Mouse (Mus musculus) neural tube, embryonic 13.5 days (tissue): ENCODE measurements at regions not wholly inside any gene's neighbourhood (a gene's known extent, or its start where the extent isn't known, plus 50 kb on each side); places are given as distances from the start of the nearest gene placed in this dataset.

Experiments
- ATAC-seq: fragments of 200-750 bp; cut with Nextera tagmentation; 2 replicates; pipeline ENCODE4 v1.8.0; 2017; ENCODE audit warnings: low read depth, mild to moderate bottlenecking, moderate TSS enrichment, moderate library complexity
- H3K27ac ChIP-seq: fragments of 300-500 bp; sonication (generic); replicated peaks from 2 replicates; pipeline ENCODE4 v1.5.1; 2015; ENCODE audit warnings: moderate library complexity, mild to moderate bottlenecking, inconsistent platforms
- H3K27me3 ChIP-seq: fragments of 300-500 bp; sonication (generic); 2 replicates; pipeline ENCODE4 v1.6.1; 2015; ENCODE audit warnings: mild to moderate bottlenecking, inconsistent platforms
- H3K36me3 ChIP-seq: fragments of 300-500 bp; sonication (generic); 2 replicates; pipeline ENCODE4 v1.6.1; 2015; ENCODE audit warnings: mild to moderate bottlenecking, inconsistent platforms
- H3K4me1 ChIP-seq: fragments of 300-500 bp; sonication (generic); replicated peaks from 2 replicates; pipeline ENCODE4 v1.6.1; 2015; ENCODE audit warnings: inconsistent platforms
- H3K4me2 ChIP-seq: fragments of 300-500 bp; sonication (generic); 2 replicates; pipeline ENCODE4 v1.6.1; 2015; ENCODE audit warnings: inconsistent platforms, mild to moderate bottlenecking, moderate library complexity
- H3K4me3 ChIP-seq: fragments of 300-500 bp; sonication (generic); 2 replicates; pipeline ENCODE4 v1.5.1; 2015; ENCODE audit warnings: mild to moderate bottlenecking, inconsistent platforms
- H3K9ac ChIP-seq: fragments of 300-500 bp; sonication (generic); 2 replicates; pipeline ENCODE4 v1.6.1; 2015; ENCODE audit warnings: moderate library complexity, mild to moderate bottlenecking, inconsistent platforms
- H3K9me3 ChIP-seq: fragments of 300-500 bp; sonication (generic); 2 replicates; pipeline ENCODE4 v1.6.1; 2016; ENCODE audit warnings: inconsistent platforms
- WGBS: fragments of 180-500 bp; shearing (Covaris S2); methylation state at CpG from one replicate; pipeline ENCODE4 v1.1.7; 2015; 5-methylcytosine and 5-hydroxymethylcytosine counted together

GRCm38 (mm10) chr9:115777097-115777864 is 132.0 kb upstream of the Gadl1 start:
- ATAC-seq = no peak
- Histone ChIP-seq H3K27me3 (no peaks in the 10 kb centered on the region), H3K4me3 (no peak overlapping the region), H3K9ac (no peak overlapping the region), H3K27ac (no peak overlapping the region), H3K9me3 (peaks cover 5% of the 10 kb centered on the region; the same call in 1 of the 2 replicates), H3K36me3 (no peaks in the 10 kb centered on the region), H3K4me2 (no peak overlapping the region), H3K4me1 (peaks cover 30% of the 10 kb centered on the region)
- 82% methylated on average over 9 of the region's 9 CpGs for WGBS

- 0 out of 2 replicates have a peak overlapping the region, but pooled peaks have one; percentile 9 for H3K27ac ChIP-seq
- H3K27me3 ChIP-seq = no peaks in the 10 kb centered on the region
- peaks cover 11% of the 10 kb centered on the region; the same call in 1 of the 2 replicates for H3K9me3 ChIP-seq
- 56% methylated on average over 5 of the region's 5 CpGs for WGBS
- ATAC-seq = peak; percentile 32; the same call in 1 of the 2 replicates
- H3K4me2 ChIP-seq = no peak overlapping the region
- H3K36me3 ChIP-seq = no peaks in the 10 kb centered on the region
- no peak overlapping the region for H3K9ac ChIP-seq
- H3K4me1 ChIP-seq = peaks cover 23% of the 10 kb centered on the region
- H3K4me3 ChIP-seq = no peak overlapping the region
These were observed 130.4 kb upstream of the Gadl1 start for GRCm38 (mm10) chr9:115778862-115779261.

DNA sequence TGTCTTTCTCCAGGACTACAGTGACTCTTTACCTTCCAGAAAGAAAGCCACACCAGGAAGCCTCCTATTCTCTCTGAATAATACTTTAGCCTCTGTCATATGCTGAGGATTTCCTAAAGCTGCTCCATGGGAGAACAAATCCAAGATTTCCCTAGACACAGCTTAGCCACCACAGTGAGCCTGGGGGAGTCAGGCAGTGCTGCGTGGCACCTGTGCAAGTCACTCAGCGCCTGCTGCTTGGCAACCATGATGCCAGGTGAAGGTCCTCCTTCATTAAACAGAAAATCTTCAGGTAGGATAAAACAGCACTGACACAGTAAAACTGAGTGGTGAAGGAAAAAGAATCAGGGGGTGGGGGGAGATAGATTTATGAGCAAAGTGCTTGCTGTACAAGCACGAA is 109.9 kb upstream of the Gadl1 start:
- Histone ChIP-seq H3K4me1 (peaks cover 8% of the 10 kb centered on the region), H3K4me2 (no peak overlapping the region), H3K27ac (no peak overlapping the region), H3K27me3 (no peaks in the 10 kb centered on the region), H3K4me3 (no peak overlapping the region), H3K9ac (no peak overlapping the region), H3K9me3 (no peaks in the 10 kb centered on the region), H3K36me3 (no peaks in the 10 kb centered on the region)
- WGBS = 85% methylated on average over 3 of the region's 3 CpGs
- ATAC-seq = no peak

- H3K27ac ChIP-seq = no peak overlapping the region
- H3K27me3 ChIP-seq = no peaks in the 10 kb centered on the region
- H3K36me3 ChIP-seq = no peaks in the 10 kb centered on the region
- ATAC-seq = no peak
- 34% methylated on average over 6 of the region's 6 CpGs for WGBS
- H3K4me3 ChIP-seq = no peak overlapping the region
- H3K9me3 ChIP-seq = no peaks in the 10 kb centered on the region
- H3K9ac ChIP-seq = no peak overlapping the region
- H3K4me2 ChIP-seq = no peak overlapping the region
- peaks cover 8% of the 10 kb centered on the region for H3K4me1 ChIP-seq
These were observed 108.6 kb upstream of the Gadl1 start for GRCm38 (mm10) chr9:115800624-115801023.

- Histone ChIP-seq H3K4me2 (no peak overlapping the region), H3K9ac (no peak overlapping the region), H3K4me3 (no peak overlapping the region), H3K9me3 (no peaks in the 10 kb centered on the region), H3K4me1 (peaks cover 15% of the 10 kb centered on the region), H3K36me3 (no peaks in the 10 kb centered on the region), H3K27ac (no peak overlapping the region), H3K27me3 (no peaks in the 10 kb centered on the region)
- ATAC-seq = no peak
- 71% methylated on average over 3 of the region's 3 CpGs for WGBS
These were observed 106.2 kb upstream of the Gadl1 start for GRCm38 (mm10) chr9:115803071-115803470.

DNA sequence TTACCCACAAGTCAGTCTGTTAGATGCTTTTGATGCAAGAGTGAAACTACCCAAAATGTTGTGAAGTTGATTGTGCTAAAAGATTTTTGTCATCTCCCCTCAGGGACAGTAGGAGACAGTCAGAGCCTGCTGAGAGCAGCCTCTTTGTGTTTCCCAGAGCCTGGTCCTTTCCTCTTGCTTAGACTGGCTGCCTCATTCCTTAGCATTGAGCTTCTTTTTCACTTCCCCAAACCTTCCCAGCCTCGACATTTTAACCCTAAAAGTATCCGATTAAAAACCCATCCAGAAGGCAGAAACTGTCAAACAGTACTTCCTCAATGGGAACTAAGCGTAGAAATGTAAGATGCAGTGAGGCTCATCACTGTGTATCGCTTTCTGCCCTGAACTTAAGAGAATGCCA is 104.0 kb upstream of the Gadl1 start:
- no peak overlapping the region for H3K4me3 ChIP-seq
- no peaks in the 10 kb centered on the region for H3K27me3 ChIP-seq
- peaks cover 15% of the 10 kb centered on the region for H3K4me1 ChIP-seq
- no peak for ATAC-seq
- H3K9me3 ChIP-seq = no peaks in the 10 kb centered on the region
- no peak overlapping the region for H3K27ac ChIP-seq
- H3K36me3 ChIP-seq = no peaks in the 10 kb centered on the region
- no peak overlapping the region for H3K9ac ChIP-seq
- no peak overlapping the region for H3K4me2 ChIP-seq
- WGBS = 20% methylated on average over 4 of the region's 4 CpGs

GRCm38 (mm10) chr9:115806018-115806702 is 103.1 kb upstream of the Gadl1 start:
- no peaks in the 10 kb centered on the region for H3K27me3 ChIP-seq
- H3K27ac ChIP-seq = no peak overlapping the region
- no peaks in the 10 kb centered on the region for H3K9me3 ChIP-seq
- no peak overlapping the region for H3K4me3 ChIP-seq
- ATAC-seq = no peak
- H3K4me1 ChIP-seq = peaks cover 8% of the 10 kb centered on the region; the same call in 1 of the 2 replicates
- no peak overlapping the region for H3K4me2 ChIP-seq
- WGBS = 20% methylated on average over 10 of the region's 10 CpGs
- H3K36me3 ChIP-seq = no peaks in the 10 kb centered on the region
- no peak overlapping the region for H3K9ac ChIP-seq

DNA sequence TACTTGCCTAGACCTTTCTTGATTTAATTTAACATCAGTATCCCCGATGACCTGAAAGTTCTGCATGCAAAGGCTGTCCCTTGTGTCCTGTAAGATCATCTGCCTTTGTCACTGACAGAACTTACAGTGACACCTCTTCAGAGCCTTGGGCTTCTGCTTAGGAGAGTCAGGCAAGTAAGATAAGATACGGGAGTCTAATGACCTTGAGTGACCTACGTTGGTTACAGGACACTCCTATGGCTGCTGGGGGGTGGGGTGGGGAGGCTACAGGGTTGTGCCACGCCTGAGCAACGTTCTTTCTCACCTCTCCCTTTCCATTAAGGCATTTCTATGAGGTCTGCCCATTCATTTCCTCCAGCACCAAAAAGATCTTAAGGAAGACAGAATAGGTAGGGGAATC is 69.1 kb upstream of the Gadl1 start:
- no peaks in the 10 kb centered on the region for H3K9me3 ChIP-seq
- no peak for ATAC-seq
- H3K4me3 ChIP-seq = no peak overlapping the region
- H3K9ac ChIP-seq = no peak overlapping the region
- peaks cover 5% of the 10 kb centered on the region; the same call in 1 of the 2 replicates for H3K4me1 ChIP-seq
- no peaks in the 10 kb centered on the region for H3K27me3 ChIP-seq
- no peak overlapping the region for H3K27ac ChIP-seq
- no peak overlapping the region for H3K4me2 ChIP-seq
- H3K36me3 ChIP-seq = no peaks in the 10 kb centered on the region
- WGBS = 72% methylated on average over 5 of the region's 5 CpGs

- Histone ChIP-seq H3K4me3 (no peak overlapping the region), H3K9me3 (no peaks in the 10 kb centered on the region), H3K27ac (no peak overlapping the region), H3K4me1 (peaks cover 5% of the 10 kb centered on the region; the same call in 1 of the 2 replicates), H3K36me3 (no peaks in the 10 kb centered on the region), H3K27me3 (no peaks in the 10 kb centered on the region), H3K4me2 (no peak overlapping the region), H3K9ac (no peak overlapping the region)
- WGBS = 63% methylated on average over 8 of the region's 8 CpGs
- no peak for ATAC-seq
These were observed 68.5 kb upstream of the Gadl1 start for GRCm38 (mm10) chr9:115840791-115841190.

GRCm38 (mm10) chr9:115841684-115842083 is 67.6 kb upstream of the Gadl1 start:
- Histone ChIP-seq H3K4me3 (no peak overlapping the region), H3K36me3 (no peaks in the 10 kb centered on the region), H3K27ac (no peak overlapping the region), H3K27me3 (no peaks in the 10 kb centered on the region), H3K4me1 (peaks cover 5% of the 10 kb centered on the region; the same call in 1 of the 2 replicates), H3K9me3 (no peaks in the 10 kb centered on the region), H3K4me2 (no peak overlapping the region), H3K9ac (no peak overlapping the region)
- WGBS = 92% methylated on average over 10 of the region's 10 CpGs
- no peak for ATAC-seq

- Histone ChIP-seq H3K4me3 (no peak overlapping the region), H3K27ac (no peak overlapping the region), H3K9me3 (no peaks in the 10 kb centered on the region), H3K27me3 (no peaks in the 10 kb centered on the region), H3K9ac (no peak overlapping the region), H3K36me3 (no peaks in the 10 kb centered on the region), H3K4me1 (peaks cover 5% of the 10 kb centered on the region; the same call in 1 of the 2 replicates), H3K4me2 (no peak overlapping the region)
- 67% methylated on average over 4 of the region's 4 CpGs for WGBS
- ATAC-seq = no peak
These were observed 64.9 kb upstream of the Gadl1 start for GRCm38 (mm10) chr9:115844340-115844739.

- Histone ChIP-seq H3K36me3 (no peaks in the 10 kb centered on the region), H3K9ac (no peak overlapping the region), H3K9me3 (no peaks in the 10 kb centered on the region), H3K4me2 (no peak overlapping the region), H3K27ac (no peak overlapping the region), H3K4me3 (no peak overlapping the region), H3K27me3 (no peaks in the 10 kb centered on the region), H3K4me1 (peaks cover 5% of the 10 kb centered on the region; the same call in 1 of the 2 replicates)
- WGBS = 84% methylated on average over 5 of the region's 5 CpGs
- no peak for ATAC-seq
These were observed 64.2 kb upstream of the Gadl1 start for GRCm38 (mm10) chr9:115845091-115845490.
